Comparison of ENCODE assay signal across 28 mouse cellular contexts in the genomic region with DNA sequence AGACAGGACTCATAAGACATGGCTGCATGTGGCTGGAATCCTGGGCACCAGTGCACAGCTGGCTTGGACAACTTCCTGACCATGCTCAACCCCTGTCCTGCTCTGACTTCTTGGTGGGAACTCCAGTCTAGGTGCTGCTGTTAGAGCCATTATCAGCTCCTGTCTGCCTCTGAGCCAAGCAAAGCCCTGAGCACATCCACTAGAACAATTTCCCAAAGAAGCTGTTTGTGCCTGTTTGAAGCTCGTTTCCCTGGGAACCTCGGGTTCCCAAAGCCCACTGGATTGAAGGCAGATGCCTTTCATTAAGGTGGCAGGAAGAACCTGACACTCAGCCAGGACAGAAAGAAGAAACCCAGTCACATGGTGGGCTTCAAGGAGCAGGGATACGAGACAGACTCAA. TPM values are rescaled to one million over a fixed set of nuclear protein-coding genes. Genes with fewer than 3 reads are reported as not detected.
A peak's percentile ranks its signal among the peaks of the same experiment; 100 is the strongest.
DNase-seq lines count a peak whose midpoint lies in the region; ATAC-seq lines count a peak whose summit lies in the region.
"Had no signal": no experiment of that assay in that cellular context is flagged by ENCODE, and none has a peak within 500 bp of the region (broad histone marks: within the 10 kb centered on the region; RNA-seq: fewer than 3 reads in every experiment).

A gene (plus strand): TSS at position 355 of the 400 bp plus-strand sequence.

- H3K4me1 ChIP-seq in intestine, embryonic 15.5 days (replicated peaks), result no peaks in the 10 kb centered on the region
- no peaks in the 10 kb centered on the region for H3K4me1 ChIP-seq in intestine, embryonic 16.5 days (ENCODE audit: control insufficient read depth, insufficient read depth, low read length)
- peaks cover 17% of the 10 kb centered on the region for H3K4me1 ChIP-seq in embryonic facial prominence, embryonic 10.5 days
- H3K4me1 ChIP-seq in limb, embryonic 11.5 days (ENCODE audit: control insufficient read depth, insufficient read depth, low read length), result 0 out of 2 replicates have a peak, but pooled peaks cover 3% of the 10 kb centered on the region
- H3K4me1 ChIP-seq: limb, embryonic 12.5 days had no signal

- no peak for ATAC-seq in intestine, embryonic 15.5 days
- ATAC-seq in intestine, embryonic 16.5 days, result no peak
- no peak for ATAC-seq in limb, embryonic 11.5 days (ENCODE audit: insufficient number of reproducible peaks, low FRiP score, low TSS enrichment, low read depth)
- no peak for ATAC-seq in monocyte, adult 5-6 weeks (replicated peaks; ENCODE audit: insufficient number of reproducible peaks, low FRiP score, low TSS enrichment, poor library complexity, severe bottlenecking)
- ATAC-seq: midbrain, embryonic 13.5 days had no signal

- intact Hi-C loops in gastrocnemius, postnatal 14 days (cut with DNase I; ENCODE audit: low total_unique reads), result loop anchor here (10.0 kb wide), 1 partner anchor 164 kb away; no protein-coding TSS in a partner anchor
- intact Hi-C loops in gastrocnemius, postnatal 36 days (cut with DNase I), result no loop called here

- no peaks in the 10 kb centered on the region for H3K36me3 ChIP-seq in intestine, embryonic 15.5 days
- no peaks in the 10 kb centered on the region for H3K36me3 ChIP-seq in intestine, embryonic 16.5 days (ENCODE audit: control insufficient read depth, insufficient read depth, low read length)
- no peaks in the 10 kb centered on the region for H3K36me3 ChIP-seq in embryonic facial prominence, embryonic 10.5 days (replicated peaks)
- no peaks in the 10 kb centered on the region for H3K36me3 ChIP-seq in limb, embryonic 11.5 days (ENCODE audit: control insufficient read depth, insufficient read depth, low read length)
- H3K36me3 ChIP-seq: embryonic facial prominence, embryonic 15.5 days; forebrain, embryonic 10.5 days; limb, embryonic 12.5 days; midbrain, embryonic 13.5 days had no signal

- H3K4me2 ChIP-seq in intestine, embryonic 15.5 days (replicated peaks), result no peak within 1 kb of the TSS
- H3K4me2 ChIP-seq in intestine, embryonic 16.5 days (ENCODE audit: low read depth, low read length), result no peak within 1 kb of the TSS
- H3K4me2 ChIP-seq in limb, embryonic 11.5 days (ENCODE audit: low read depth, severe bottlenecking), result no peak within 1 kb of the TSS
- H3K4me2 ChIP-seq: embryonic facial prominence, embryonic 15.5 days; limb, embryonic 12.5 days; midbrain, embryonic 13.5 days had no signal

- WGBS in intestine, embryonic 15.5 days, result 40% methylated on average over 3 of the region's 3 CpGs
- WGBS in intestine, embryonic 16.5 days, result 41% methylated on average over 3 of the region's 3 CpGs
- WGBS in embryonic facial prominence, embryonic 10.5 days, result 41% methylated on average over 3 of the region's 3 CpGs
- 2% methylated on average over 3 of the region's 3 CpGs for WGBS in limb, embryonic 11.5 days

- H3K27me3 ChIP-seq in intestine, embryonic 15.5 days (replicated peaks), result no peaks in the 10 kb centered on the region
- H3K27me3 ChIP-seq in intestine, embryonic 16.5 days (replicated peaks; ENCODE audit: control insufficient read depth, insufficient read depth, low read length), result 0 out of 2 replicates have a peak, but pooled peaks cover 3% of the 10 kb centered on the region
- H3K27me3 ChIP-seq in embryonic facial prominence, embryonic 10.5 days (replicated peaks; ENCODE audit: low read depth, poor library complexity, severe bottlenecking), result no peaks in the 10 kb centered on the region
- no peaks in the 10 kb centered on the region for H3K27me3 ChIP-seq in limb, embryonic 11.5 days (ENCODE audit: control insufficient read depth, insufficient read depth, low read length)
- H3K27me3 ChIP-seq: embryonic facial prominence, embryonic 15.5 days; limb, embryonic 12.5 days had no signal

- H3K9ac ChIP-seq in intestine, embryonic 15.5 days, result 0 out of 2 replicates have a peak within 1 kb of the TSS, but pooled peaks have one; percentile 5
- H3K9ac ChIP-seq in intestine, embryonic 16.5 days (ENCODE audit: low read depth, low read length), result no peak within 1 kb of the TSS
- H3K9ac ChIP-seq in limb, embryonic 11.5 days (ENCODE audit: low read length), result no peak within 1 kb of the TSS
- H3K9ac ChIP-seq: embryonic facial prominence, embryonic 15.5 days; limb, embryonic 12.5 days; liver, embryonic 14.5 days; midbrain, embryonic 13.5 days had no signal

- no peak within 1 kb of the TSS for H3K27ac ChIP-seq in intestine, embryonic 15.5 days
- no peak within 1 kb of the TSS for H3K27ac ChIP-seq in intestine, embryonic 16.5 days (ENCODE audit: low read length)
- H3K27ac ChIP-seq in embryonic facial prominence, embryonic 10.5 days (replicated peaks), result no peak within 1 kb of the TSS
- no peak within 1 kb of the TSS for H3K27ac ChIP-seq in limb, embryonic 11.5 days (replicated peaks; ENCODE audit: low read depth, low read length)
- H3K27ac ChIP-seq: embryonic facial prominence, embryonic 15.5 days; forebrain, embryonic 10.5 days; limb, embryonic 12.5 days; liver, embryonic 14.5 days; macrophage; midbrain, embryonic 13.5 days had no signal

- H3K4me3 ChIP-seq in intestine, embryonic 15.5 days (replicated peaks), result no peak within 1 kb of the TSS
- no peak within 1 kb of the TSS for H3K4me3 ChIP-seq in intestine, embryonic 16.5 days (ENCODE audit: low read length)
- H3K4me3 ChIP-seq in embryonic facial prominence, embryonic 10.5 days, result no peak within 1 kb of the TSS
- no peak within 1 kb of the TSS for H3K4me3 ChIP-seq in limb, embryonic 11.5 days (ENCODE audit: low read depth, low read length)
- H3K4me3 ChIP-seq: embryonic facial prominence, embryonic 15.5 days; forebrain, embryonic 10.5 days; limb, embryonic 12.5 days; midbrain, embryonic 13.5 days; myocyte had no signal

- no peaks in the 10 kb centered on the region for H3K9me3 ChIP-seq in intestine, embryonic 15.5 days
- no peaks in the 10 kb centered on the region for H3K9me3 ChIP-seq in intestine, embryonic 16.5 days (ENCODE audit: control insufficient read depth, low read length)
- H3K9me3 ChIP-seq in embryonic facial prominence, embryonic 10.5 days, result no peaks in the 10 kb centered on the region
- no peaks in the 10 kb centered on the region for H3K9me3 ChIP-seq in limb, embryonic 11.5 days (ENCODE audit: control insufficient read depth, low read length)
- H3K9me3 ChIP-seq: embryonic facial prominence, embryonic 15.5 days; forebrain, embryonic 10.5 days; limb, embryonic 12.5 days; midbrain, embryonic 13.5 days had no signal

- peak; percentile 23 for DNase-seq in gastrocnemius, postnatal 14 days
- no peak for DNase-seq in gastrocnemius, postnatal 36 days
- peak; percentile 30 for DNase-seq in embryonic facial prominence, embryonic 10.5 days (ENCODE audit: low spot score)
- DNase-seq in limb, embryonic 11.5 days (ENCODE audit: low spot score), result peak; percentile 24
- DNase-seq: adrenal gland, postnatal 36 days; cerebellum, adult 11-12 months; cerebellum, postnatal 14 days; gastrocnemius, postnatal 10 days; heart, postnatal 4 days; kidney, adult 8-10 months; kidney, postnatal 25 days; layer of hippocampus, adult 9-11 months; spleen, adult 18-20 months; thymus, postnatal 4 days had no signal

RNA-seq across cellular contexts. Expression of the gene that starts here (rescaled TPM):
- total RNA-seq in gastrocnemius, postnatal 14 days (2021), result 1 to 10 TPM; 8.4 to 9.6 TPM
- total RNA-seq in gastrocnemius, postnatal 36 days (2021), result 1 to 10 TPM; 3.7 to 4.3 TPM
- 0.15 and 0.25 TPM in 2 replicates for polyA plus RNA-seq in intestine, embryonic 15.5 days (2015; fragmentation: Nextera tagmentation; extraction: Ambion mirVana)
- 0.20 and 0.24 TPM in 2 replicates for polyA plus RNA-seq in intestine, embryonic 16.5 days (2015; fragmentation: Nextera tagmentation; extraction: Ambion mirVana)
- 0.09 and 0.14 TPM in 2 replicates for polyA plus RNA-seq in embryonic facial prominence, embryonic 10.5 days (2016; fragmentation: Nextera tagmentation; extraction: Ambion mirVana)
- polyA plus RNA-seq in limb, embryonic 11.5 days (2014; fragmentation: Nextera tagmentation; extraction: Ambion mirVana), result 0.17 TPM in 1 of 2 replicates, not detected in the other
- total RNA-seq in monocyte, adult 5-6 weeks (2017), result not detected in 3 replicates
- total RNA-seq: adrenal gland, postnatal 36 days; CH12.LX; MEL had no signal
- polyA plus RNA-seq: liver, embryonic 14.5 days; lung, embryonic 16.5 days; macrophage; midbrain, embryonic 13.5 days; myocyte; neural tube, embryonic 14.5 days had no signal

Comparison
In these comparisons a context has a peak if more than half of its experiments do, and no peak if none do; other contexts are left out.
1. Peak in DNase-seq in embryonic facial prominence, embryonic 10.5 days; RNA of the gene not detected or under 1 TPM.
2. Peak in DNase-seq in limb, embryonic 11.5 days; RNA of the gene not detected or under 1 TPM.